Mouse (Mus musculus): ENCODE results near the gene Ppm1d. TPM values are rescaled to one million over a fixed set of nuclear protein-coding genes. Genes with fewer than 3 reads are reported as not detected.

Gene Ppm1d
- 10 to 100 TPM; 17.9 to 19.2 TPM for total RNA-seq (2023)

GRCm38 (mm10) chr11:85310713-85311574, at the start of gene Ppm1d:
Gene Ppm1d, plus strand, starts transcription at chr11:85311244.

GRCm38 (mm10) chr11:85352539-85353380, 41.7 kb downstream of the Ppm1d start, which contains the start of gene Bcas3:
Gene Bcas3, plus strand, starts transcription at chr11:85353167.

Other genes starting within 250 kb of the Ppm1d start
- gene Usp32, start 171.1 kb upstream of the Ppm1d start, total RNA-seq (2023), result 10 to 100 TPM; 70.5 to 75.6 TPM
- not detected for gene 1700125H20Rik, start 140.8 kb upstream of the Ppm1d start, total RNA-seq (2023)
- gene Appbp2, start 76.1 kb upstream of the Ppm1d start, total RNA-seq (2023), result 10 to 100 TPM; 23.7 to 26.4 TPM
- 10 to 100 TPM; 35.2 to 36.1 TPM for gene Bcas3, start 41.9 kb downstream of the Ppm1d start, total RNA-seq (2023)

Measured in neutrophil, adult 83 days (primary cell).